Mouse (Mus musculus): Measurements from ENCODE around the gene Tor3a.

GRCm38 (mm10) chr1:156642813-156643212 is 31.3 kb downstream of the Tor3a start:
- TF ChIP-seq POLR2A (IDR thresholded peaks at IDR 0.05; ENCODE audit: control insufficient read depth, extremely low read depth, insufficient read depth, low read length, poor library complexity) = no peak
- TF ChIP-seq CTCF (IDR thresholded peaks at IDR 0.05; ENCODE audit: borderline replicate concordance, control insufficient read depth, extremely low read depth, insufficient read depth, low read length, poor library complexity) = no peak
